Mouse (Mus musculus): ENCODE results near the gene Slc25a13.

- TF ChIP-seq CTCF (IDR thresholded peaks at IDR 0.05; ENCODE audit: low read depth, low read length), result no peak
- TF ChIP-seq EP300 (IDR thresholded peaks at IDR 0.05; ENCODE audit: insufficient read depth, low read depth, low read length), result no peak
Measured at GRCm38 (mm10) chr6:6208351-6209059, 8.5 kb downstream of the Slc25a13 start.
